Mouse (Mus musculus) G1E (cell line): Measurements from ENCODE around the gene Tmem131l.

Source experiments
- CTCF ChIP-seq: IDR thresholded peaks from 2 replicates; pipeline ENCODE4 v1.5.1; 2012; ENCODE audit warnings: low read depth, low read length, inconsistent platforms, mixed read lengths
- GATA1 ChIP-seq: IDR thresholded peaks from 2 replicates; pipeline ENCODE4 v1.6.1; 2012; ENCODE audit warnings: borderline replicate concordance, low read length, inconsistent platforms, mixed read lengths
- TAL1 ChIP-seq: conservative IDR thresholded peaks from 2 replicates; pipeline ENCODE4 v1.6.1; 2012; ENCODE audit warnings: low read depth, low read length, inconsistent platforms, mixed read lengths

DNA sequence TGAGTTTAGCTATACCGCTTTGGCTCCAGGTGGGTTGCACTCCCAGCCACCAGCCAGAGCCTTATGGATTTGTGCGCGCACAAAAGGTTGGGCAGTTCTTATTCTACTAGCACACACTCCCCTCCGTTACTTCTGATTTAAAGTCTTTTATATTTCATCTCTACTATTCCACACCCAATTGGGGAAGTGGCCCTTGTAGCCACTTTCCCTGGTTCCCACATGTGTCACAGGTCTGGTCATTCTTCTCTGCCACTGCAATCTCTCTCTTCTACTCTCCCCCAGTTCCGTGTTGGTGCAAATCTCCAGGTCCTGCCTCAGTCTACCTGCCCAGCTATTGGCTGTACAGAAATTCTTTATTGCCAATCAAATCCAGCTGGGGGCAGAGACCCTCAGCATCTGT is 184.3 kb downstream of the Tmem131l start:
- no peak for TF ChIP-seq CTCF
- TF ChIP-seq GATA1 = no peak
- TF ChIP-seq TAL1 = no peak
